Mouse (Mus musculus): ENCODE measurements around the gene Zfp398.

DNA sequence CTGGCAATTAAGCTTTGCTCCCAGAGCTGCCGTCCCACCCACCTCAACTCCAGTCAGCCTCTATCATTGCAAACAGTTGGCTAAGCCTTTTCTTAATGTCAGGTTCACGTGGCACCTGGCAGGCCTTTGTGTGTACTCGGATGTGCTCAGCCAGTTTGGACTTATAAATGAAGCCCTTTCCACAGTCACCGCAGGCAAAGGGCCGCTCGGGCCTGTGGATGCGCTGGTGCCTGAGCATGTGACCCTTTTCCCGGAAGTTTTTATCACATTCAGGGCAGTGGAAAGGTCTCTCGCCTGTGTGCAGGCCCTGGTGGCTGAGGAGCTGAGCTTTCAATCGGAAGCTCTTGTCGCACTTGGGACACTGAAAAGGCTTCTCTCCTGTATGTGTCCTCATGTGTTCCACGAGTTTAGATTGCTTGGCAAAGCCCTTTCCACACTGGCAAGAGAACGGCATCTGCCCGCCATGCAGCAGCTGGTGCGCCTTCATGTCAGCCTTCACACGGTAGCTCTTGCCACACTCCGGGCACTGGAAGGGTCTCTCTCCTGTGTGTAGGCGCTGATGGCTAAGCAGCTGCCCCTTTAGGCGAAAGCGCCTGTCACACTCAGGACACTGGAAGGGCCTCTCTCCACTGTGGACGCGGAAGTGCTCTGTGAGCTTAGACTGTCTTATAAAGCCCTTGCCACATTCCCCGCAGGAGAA lies 15.7 kb upstream of the Zfp398 start:
- TF ChIP-seq GATA1 (IDR thresholded peaks at IDR 0.05; ENCODE audit: low read length) (no peak), TAL1 (IDR thresholded peaks at IDR 0.05; ENCODE audit: low read length) (no peak)

Measured in erythroblast, embryonic 14.5 days (primary cell).